In genomic region chr2:168169800-168170113, GRCm38 (mm10) we compare ENCODE assay signal across 8 mouse cellular contexts. TPM values are rescaled to one million over a fixed set of nuclear protein-coding genes. Genes with fewer than 3 reads are reported as not detected.
DNase-seq lines count a peak whose midpoint lies in the region; ATAC-seq lines count a peak whose summit lies in the region.

No protein-coding gene starts in this region.

- peak overlapping the region; percentile 79 for H3K27ac ChIP-seq in heart, embryonic 16.5 days (ENCODE audit: low read length)
- no peak overlapping the region for H3K27ac ChIP-seq in hindbrain, embryonic 14.5 days
- H3K27ac ChIP-seq in macrophage, result peak overlapping the region; percentile 34

- 0 out of 2 replicates have a peak, but pooled peaks cover under 1% of the 10 kb centered on the region for H3K36me3 ChIP-seq in heart, embryonic 16.5 days (ENCODE audit: control insufficient read depth, insufficient read depth)
- H3K36me3 ChIP-seq in hindbrain, embryonic 14.5 days (replicated peaks; ENCODE audit: control insufficient read depth, insufficient read depth), result 0 out of 2 replicates have a peak, but pooled peaks cover 10% of the 10 kb centered on the region
- H3K36me3 ChIP-seq in macrophage (ENCODE audit: inconsistent target), result no peaks in the 10 kb centered on the region

- peak overlapping the region; percentile 58 for H3K4me2 ChIP-seq in heart, embryonic 16.5 days (ENCODE audit: low read depth, low read length)
- peak overlapping the region; percentile 23 for H3K4me2 ChIP-seq in hindbrain, embryonic 14.5 days (replicated peaks)

- peak overlapping the region; percentile 68 for H3K9ac ChIP-seq in heart, embryonic 16.5 days (ENCODE audit: low read length)
- H3K9ac ChIP-seq in hindbrain, embryonic 14.5 days, result no peak overlapping the region

- peaks cover 14% of the 10 kb centered on the region for H3K4me1 ChIP-seq in heart, embryonic 16.5 days (ENCODE audit: control insufficient read depth, insufficient read depth, low read length)
- H3K4me1 ChIP-seq in hindbrain, embryonic 14.5 days (replicated peaks; ENCODE audit: control insufficient read depth, insufficient read depth, low read length), result peaks cover 11% of the 10 kb centered on the region; the same call in 1 of the 2 replicates

- H3K4me3 ChIP-seq in heart, embryonic 16.5 days (ENCODE audit: low read length), result peak overlapping the region; percentile 41
- H3K4me3 ChIP-seq in hindbrain, embryonic 14.5 days (replicated peaks; ENCODE audit: low read length), result no peak overlapping the region
- H3K4me3 ChIP-seq in macrophage (ENCODE audit: inconsistent target), result peak overlapping the region; percentile 38

- no peaks in the 10 kb centered on the region for H3K27me3 ChIP-seq in heart, embryonic 16.5 days (ENCODE audit: control insufficient read depth, insufficient read depth, low read length)
- H3K27me3 ChIP-seq in hindbrain, embryonic 14.5 days (ENCODE audit: control insufficient read depth, insufficient read depth, low read length), result no peaks in the 10 kb centered on the region

- ATAC-seq in heart, embryonic 16.5 days (replicated peaks; ENCODE audit: extremely low read depth, insufficient read depth, low FRiP score), result peak; percentile 37; the same call in 1 of the 2 replicates
- ATAC-seq in activated CD4-positive, CD25-positive, alpha-beta regulatory T cell, adult 4 months, result peak; percentile 10
- ATAC-seq in hindbrain, embryonic 14.5 days (ENCODE audit: low FRiP score), result no peak

- H3K79me2 ChIP-seq in macrophage (ENCODE audit: inconsistent target), result no peaks in the 10 kb centered on the region

- H3K9me3 ChIP-seq in heart, embryonic 16.5 days (replicated peaks; ENCODE audit: control insufficient read depth, low read length), result no peaks in the 10 kb centered on the region
- H3K9me3 ChIP-seq in hindbrain, embryonic 14.5 days (ENCODE audit: control insufficient read depth, low read length), result no peaks in the 10 kb centered on the region

- DNase-seq in heart, adult 18-20 months, result no peak
- no peak for DNase-seq in hindbrain, embryonic 14.5 days (ENCODE audit: low spot score)
- no peak for DNase-seq in layer of hippocampus, adult 9-11 months
- DNase-seq in ovary, postnatal 10 days (ENCODE audit: low spot score), result no peak
- no peak for DNase-seq in right cerebral cortex, postnatal 14 days

- WGBS in heart, embryonic 16.5 days, result 7% methylated on average over 9 of the region's 9 CpGs
- WGBS in hindbrain, embryonic 14.5 days, result 7% methylated on average over 9 of the region's 9 CpGs
- 8% methylated on average over 9 of the region's 9 CpGs for whole genome bisulfite sequencing in macrophage (ENCODE audit: missing documents)

RNA-seq across cellular contexts. Expression of gene Adnp, which starts 37.2 kb away (rescaled TPM):
- 1.4 and 1.6 TPM in 2 replicates for polyA plus RNA-seq in heart, embryonic 16.5 days (2015; fragmentation: Nextera tagmentation; extraction: Ambion mirVana)
- 10 to 100 TPM; 29.3 to 29.4 TPM for total RNA-seq in heart, adult 18-20 months (2021)
- polyA plus RNA-seq in activated CD4-positive, CD25-positive, alpha-beta regulatory T cell, adult 4 months (2017; shearing (Covaris generic)), result 1 to 10 TPM in 1 of 2 experiments, under 1 TPM in 1; 0.63 to 4.7 TPM
- 4.7 and 5.4 TPM in 2 replicates for polyA plus RNA-seq in hindbrain, embryonic 14.5 days (2014; fragmentation: Nextera tagmentation; extraction: Ambion mirVana)
- total RNA-seq in macrophage (2018; cell fraction: chromatin; rRNA removed), result 10 to 100 TPM; 47.2 to 91.0 (median 71.6) TPM
- total RNA-seq in macrophage (2018; cell fraction: cytosol; rRNA removed), result 10 to 100 TPM in 25 of 26 experiments, 1 to 10 TPM in 1; 9.1 to 30.8 (median 16.7) TPM
- 10 to 100 TPM; 48.5 to 79.2 (median 61.0) TPM for total RNA-seq in macrophage (2018; cell fraction: nucleus; rRNA removed)
- 4.2 to 6.7 TPM (median 4.5 TPM) in 3 replicates for polyA plus RNA-seq in macrophage (2018)
